Mouse (Mus musculus) layer of hippocampus, postnatal 14 days (tissue): ENCODE data around the gene Cradd. TPM values are rescaled to one million over a fixed set of nuclear protein-coding genes. Genes with fewer than 3 reads are reported as not detected.

Experiments used
- DNase-seq, 2 experiments: peaks; one replicate each; pipeline ENCODE4 v3.0.0; 2021 to 2022; ENCODE audit warnings: low spot score in 2 of 2, mixed read lengths in 1 of 2
- total RNA-seq, 2 experiments: library from RNA; stranded (reverse); gene quantifications; 2 replicates each; pipeline ENCODE4 v1.2.3; 2021

Cradd gene
- total RNA-seq, 2 experiments from 2014 or later: 6.6 TPM

DNA sequence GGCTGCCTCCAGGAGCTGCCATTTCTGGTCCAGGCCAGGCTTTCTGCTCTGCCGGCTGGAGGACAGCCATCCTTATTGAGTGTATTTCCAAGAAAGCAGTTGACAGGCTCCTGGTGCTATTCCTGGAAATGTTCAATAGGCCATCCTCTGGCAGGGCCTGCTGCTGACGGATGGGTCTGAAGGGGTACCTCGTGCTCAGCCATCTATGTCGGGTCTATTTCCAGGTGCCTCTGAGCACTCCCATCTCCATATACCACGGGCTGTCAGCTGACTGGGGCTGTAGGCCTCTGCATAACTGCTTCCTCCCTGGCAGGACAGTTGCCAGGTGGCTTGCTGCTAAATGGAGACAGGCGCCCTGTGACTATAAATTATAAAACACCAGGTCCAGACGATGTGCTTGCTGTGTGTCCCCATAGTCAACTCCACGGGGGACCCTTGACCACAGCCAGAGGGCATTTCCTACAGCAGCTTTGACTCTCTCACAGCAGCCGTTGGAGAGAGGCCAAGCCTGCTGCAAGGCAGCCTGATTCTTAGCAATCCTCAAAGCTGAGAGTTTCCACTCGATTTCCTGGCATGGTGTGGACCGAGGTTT is 181.0 kb downstream of the Cradd start:
- DNase-seq: peak; percentile 56 to 71

DNA sequence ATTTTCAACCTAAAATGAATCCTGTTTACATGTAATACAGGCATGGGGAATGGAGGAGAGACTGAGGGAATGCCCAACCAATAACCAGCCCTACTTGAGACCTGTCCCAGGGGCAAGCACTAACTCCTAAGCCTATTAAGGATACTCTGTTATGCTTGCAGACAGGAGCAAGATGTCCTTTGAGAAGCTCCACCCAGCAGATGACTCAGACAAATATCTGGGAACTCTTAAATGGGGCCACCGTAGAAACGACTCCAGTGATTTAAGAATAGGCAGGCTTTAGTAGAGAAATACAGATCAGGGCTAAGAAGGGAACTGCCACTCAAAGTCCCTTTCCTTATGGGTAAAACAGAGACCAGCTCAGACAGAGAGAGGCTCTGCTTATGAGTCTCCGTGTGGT is 182.9 kb downstream of the Cradd start:
- DNase-seq: no peak

- no peak for DNase-seq
These were observed 183.7 kb downstream of the Cradd start for GRCm38 (mm10) chr10:95140191-95140590.

GRCm38 (mm10) chr10:95139645-95140044 is 184.3 kb downstream of the Cradd start:
- DNase-seq: peak in 1 of 2 experiments; percentile 33

DNA sequence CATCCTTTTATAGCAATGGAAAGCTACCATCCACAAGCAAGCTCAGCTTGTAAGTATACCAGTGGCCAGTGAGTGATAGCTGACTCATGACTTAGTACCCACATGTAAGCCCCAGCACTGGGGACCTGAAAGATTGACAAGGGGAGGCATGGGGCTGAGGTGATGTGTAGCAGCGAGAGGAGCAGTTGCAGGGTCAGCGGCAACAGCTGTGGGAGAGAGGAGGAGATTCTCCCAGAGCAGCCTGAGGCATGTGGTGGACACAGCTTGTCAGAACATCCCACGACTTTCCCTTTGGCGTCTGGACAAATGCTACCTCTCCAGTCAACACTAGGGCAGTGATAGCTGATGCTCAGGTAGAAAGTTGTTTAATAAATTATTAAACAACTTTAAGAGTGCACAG is 190.9 kb downstream of the Cradd start:
- DNase-seq: no peak

Other genes starting within 250 kb of the Cradd start
- gene Socs2, start 93.0 kb upstream of the Cradd start, total RNA-seq: 10 to 100 TPM; 58.1 to 58.9 TPM
- 10 to 100 TPM; 69.6 to 90.2 TPM for gene Mrpl42, start 177.8 kb upstream of the Cradd start, total RNA-seq
- 100 to 1,000 TPM; 203 to 205 TPM for gene Ube2n, start 191.0 kb upstream of the Cradd start, total RNA-seq
- gene Nudt4, start 240.0 kb upstream of the Cradd start, total RNA-seq: 10 to 100 TPM; 86.1 to 89.8 TPM